Mouse (Mus musculus): ENCODE measurements around the gene Fcgbp. TPM values are rescaled to one million over a fixed set of nuclear protein-coding genes. Genes with fewer than 3 reads are reported as not detected.
A peak's percentile ranks its signal among the peaks of the same experiment; 100 is the strongest.

The Fcgbp gene
- polyA plus RNA-seq, 1 experiment from 2014 or later: 169 TPM

- WGBS: 82% methylated on average over 6 of the region's 6 CpGs
- peaks cover 13% of the 10 kb centered on the region for H3K4me1 ChIP-seq (ENCODE audit: control insufficient read depth, insufficient read depth, low read length)
- no peak for ATAC-seq
- no peak overlapping the region for H3K4me2 ChIP-seq (ENCODE audit: low read depth, low read length)
- H3K27ac ChIP-seq (ENCODE audit: low read length): no peak overlapping the region
- H3K4me3 ChIP-seq (ENCODE audit: low read length): no peak overlapping the region
- H3K9ac ChIP-seq (ENCODE audit: low read depth, low read length): no peak overlapping the region
- H3K27me3 ChIP-seq (replicated peaks; ENCODE audit: control insufficient read depth, insufficient read depth, low read length): no peaks in the 10 kb centered on the region
- H3K9me3 ChIP-seq (ENCODE audit: control insufficient read depth, low read length): no peaks in the 10 kb centered on the region
- H3K36me3 ChIP-seq (ENCODE audit: control insufficient read depth, insufficient read depth, low read length): no peaks in the 10 kb centered on the region
These were observed 94.4 kb downstream of the Fcgbp start for GRCm38 (mm10) chr7:28165406-28165805.

DNA sequence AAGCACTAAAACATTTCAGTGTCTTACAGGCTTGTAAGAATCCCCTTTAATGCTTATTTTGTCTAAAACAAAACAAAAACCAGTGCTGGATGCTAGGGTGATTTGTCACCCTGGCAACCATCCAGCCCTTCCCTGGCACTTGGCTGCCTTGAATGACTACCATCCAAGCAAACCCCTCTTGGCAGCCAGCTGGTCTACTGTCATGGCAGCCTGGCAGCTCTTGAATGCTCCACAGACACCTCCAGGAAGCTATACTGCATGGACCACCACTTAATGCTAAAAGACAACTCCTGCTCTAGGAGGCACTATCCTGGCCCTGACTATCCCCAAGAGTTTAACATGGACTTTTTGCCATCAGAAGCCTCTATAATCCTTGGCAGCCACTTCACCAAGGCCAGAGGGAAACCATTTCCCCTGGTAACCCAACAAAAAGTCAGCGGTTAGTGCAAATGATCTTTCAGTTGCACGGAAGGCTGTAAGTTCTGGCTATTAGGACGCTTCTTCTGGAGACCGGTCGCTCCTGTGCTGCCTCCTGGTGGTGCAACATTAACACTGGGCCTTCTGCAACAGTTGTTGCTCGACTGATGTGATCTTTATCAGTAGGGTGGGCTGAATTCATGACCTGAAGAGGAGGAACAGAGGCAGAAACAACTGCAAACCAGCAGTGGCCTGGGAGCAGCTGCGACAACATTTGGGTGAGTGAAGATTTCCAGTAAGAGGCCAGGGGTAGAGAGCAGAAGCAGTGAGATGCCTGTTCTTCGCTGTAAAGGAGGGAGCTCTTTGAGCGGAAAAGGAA is 97.5 kb downstream of the Fcgbp start:
- peak overlapping the region; percentile 79 for H3K4me2 ChIP-seq (ENCODE audit: low read depth, low read length)
- peaks cover 28% of the 10 kb centered on the region for H3K4me1 ChIP-seq (ENCODE audit: control insufficient read depth, insufficient read depth, low read length)
- peak; percentile 45 for ATAC-seq
- no peaks in the 10 kb centered on the region for H3K36me3 ChIP-seq (ENCODE audit: control insufficient read depth, insufficient read depth, low read length)
- H3K27ac ChIP-seq (ENCODE audit: low read length): peak overlapping the region; percentile 81
- 8% methylated on average over 9 of the region's 9 CpGs for WGBS
- no peaks in the 10 kb centered on the region for H3K27me3 ChIP-seq (replicated peaks; ENCODE audit: control insufficient read depth, insufficient read depth, low read length)
- peak overlapping the region; percentile 85 for H3K9ac ChIP-seq (ENCODE audit: low read depth, low read length)
- no peaks in the 10 kb centered on the region for H3K9me3 ChIP-seq (ENCODE audit: control insufficient read depth, low read length)
- peak overlapping the region; percentile 86 for H3K4me3 ChIP-seq (ENCODE audit: low read length)

DNA sequence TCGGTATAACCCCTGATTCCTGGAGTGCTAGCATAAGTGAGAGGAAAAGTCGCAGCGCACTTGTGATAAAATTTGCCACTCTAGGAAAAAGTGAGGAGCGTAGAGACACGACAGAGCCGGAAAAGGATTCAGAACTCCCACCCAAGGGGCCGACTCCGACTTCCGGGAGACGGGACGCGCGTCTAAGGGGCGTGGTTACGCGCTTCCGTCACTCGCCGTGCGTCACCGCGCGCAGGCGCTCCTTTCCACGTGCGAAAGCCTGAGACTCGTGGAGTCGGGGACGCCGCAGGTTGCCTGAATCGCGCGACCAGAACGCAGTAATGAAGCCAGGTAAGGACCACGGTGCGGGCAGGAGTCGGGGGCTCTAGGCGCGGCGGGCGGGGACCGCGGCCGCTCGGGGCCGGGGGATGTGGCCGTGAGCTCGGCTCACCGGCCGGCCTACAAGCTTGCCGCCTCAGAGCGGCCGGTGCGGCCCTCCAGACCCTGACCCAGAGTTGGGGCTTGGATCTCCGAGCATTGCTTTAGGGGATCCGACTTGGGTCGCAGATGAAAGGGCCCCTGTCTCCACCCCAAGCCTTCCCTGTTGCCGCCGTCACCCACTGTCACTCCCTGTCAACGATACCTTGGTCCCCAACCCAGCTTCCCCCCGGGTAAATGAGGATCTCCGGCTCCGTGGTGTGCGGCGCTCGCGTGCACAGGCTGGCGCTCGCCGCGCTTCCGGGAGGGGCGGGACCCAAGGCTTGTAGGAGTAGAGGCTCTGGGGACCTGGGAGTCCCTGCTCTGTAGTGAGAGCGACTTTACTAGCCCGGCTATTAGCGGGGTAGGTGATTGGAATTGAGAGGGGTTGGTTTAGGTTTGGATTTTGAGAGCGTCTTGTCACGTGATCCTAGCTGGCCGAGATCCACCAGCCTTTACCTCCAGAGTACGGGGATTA is 98.7 kb downstream of the Fcgbp start, which contains the start of gene Fbl:
Gene Fbl (plus strand): TSS at position 222 of the 934 bp plus-strand sequence.
- peak; percentile 91 for ATAC-seq
- Histone ChIP-seq H3K4me2 (ENCODE audit: low read depth, low read length) (peak within 1 kb of the TSS; percentile 79), H3K36me3 (ENCODE audit: control insufficient read depth, insufficient read depth, low read length) (no peaks in the 10 kb centered on the region), H3K4me3 (ENCODE audit: low read length) (peak within 1 kb of the TSS; percentile 86), H3K27ac (ENCODE audit: low read length) (peak within 1 kb of the TSS; percentile 92), H3K9ac (ENCODE audit: low read depth, low read length) (peak within 1 kb of the TSS; percentile 85), H3K4me1 (ENCODE audit: control insufficient read depth, insufficient read depth, low read length) (peaks cover 28% of the 10 kb centered on the region), H3K27me3 (replicated peaks; ENCODE audit: control insufficient read depth, insufficient read depth, low read length) (no peaks in the 10 kb centered on the region), H3K9me3 (ENCODE audit: control insufficient read depth, low read length) (no peaks in the 10 kb centered on the region)
- under 1% methylated on average over 80 of the region's 80 CpGs for WGBS

Other genes with a start within 250 kb of the Fcgbp start
- gene Zfp59, start 232.6 kb upstream of the Fcgbp start, polyA plus RNA-seq (2015; fragmentation: Nextera tagmentation; extraction: Ambion mirVana): 6.0 and 6.2 TPM in 2 replicates
- gene Zfp607a, start 213.7 kb upstream of the Fcgbp start, polyA plus RNA-seq (2015; fragmentation: Nextera tagmentation; extraction: Ambion mirVana): 3.2 and 3.4 TPM in 2 replicates
- gene Zfp974, start 141.8 kb upstream of the Fcgbp start, polyA plus RNA-seq (2015; fragmentation: Nextera tagmentation; extraction: Ambion mirVana): 5.8 and 6.1 TPM in 2 replicates
- 11.6 and 13.6 TPM in 2 replicates for gene Zfp780b, start 92.1 kb upstream of the Fcgbp start, polyA plus RNA-seq (2015; fragmentation: Nextera tagmentation; extraction: Ambion mirVana)
- 2.5 and 2.9 TPM in 2 replicates for gene Zfp850, start 57.1 kb upstream of the Fcgbp start, polyA plus RNA-seq (2015; fragmentation: Nextera tagmentation; extraction: Ambion mirVana)
- gene Psmc4, start 21.1 kb upstream of the Fcgbp start, polyA plus RNA-seq (2015; fragmentation: Nextera tagmentation; extraction: Ambion mirVana): 228 and 263 TPM in 2 replicates
- 0.06 and 0.10 TPM in 2 replicates for gene 9530053A07Rik, start 58.2 kb downstream of the Fcgbp start, polyA plus RNA-seq (2015; fragmentation: Nextera tagmentation; extraction: Ambion mirVana)
- 90.2 and 93.9 TPM in 2 replicates for gene Fbl, start 98.5 kb downstream of the Fcgbp start, polyA plus RNA-seq (2015; fragmentation: Nextera tagmentation; extraction: Ambion mirVana)
- gene Dyrk1b, start 108.2 kb downstream of the Fcgbp start, polyA plus RNA-seq (2015; fragmentation: Nextera tagmentation; extraction: Ambion mirVana): 5.0 and 6.1 TPM in 2 replicates
- gene Eid2, start 196.6 kb downstream of the Fcgbp start, polyA plus RNA-seq (2015; fragmentation: Nextera tagmentation; extraction: Ambion mirVana): 0.77 and 0.98 TPM in 2 replicates
- gene Eid2b, start 206.5 kb downstream of the Fcgbp start, polyA plus RNA-seq (2015; fragmentation: Nextera tagmentation; extraction: Ambion mirVana): 5.7 and 6.2 TPM in 2 replicates
- 0.21 TPM in 1 of 2 replicates, not detected in the other for gene Selenov, start 219.9 kb downstream of the Fcgbp start, polyA plus RNA-seq (2015; fragmentation: Nextera tagmentation; extraction: Ambion mirVana)
- gene Dll3, start 231.0 kb downstream of the Fcgbp start, polyA plus RNA-seq (2015; fragmentation: Nextera tagmentation; extraction: Ambion mirVana): 2.3 and 3.3 TPM in 2 replicates
- 161 and 174 TPM in 2 replicates for gene Timm50, start 240.8 kb downstream of the Fcgbp start, polyA plus RNA-seq (2015; fragmentation: Nextera tagmentation; extraction: Ambion mirVana)